Mouse (Mus musculus): ENCODE results near the gene Mink1. TPM values are rescaled to one million over a fixed set of nuclear protein-coding genes. Genes with fewer than 3 reads are reported as not detected.

The Mink1 gene
- total RNA-seq, 1 experiment from 2014 or later = 58.9 TPM

GRCm38 (mm10) chr11:70635601-70636000, 72.9 kb downstream of the Mink1 start:
- no peak for DNase-seq

GRCm38 (mm10) chr11:70637764-70638163, 75.1 kb downstream of the Mink1 start:
- no peak for DNase-seq

- no peak for DNase-seq
Observed at GRCm38 (mm10) chr11:70638293-70638692, 75.6 kb downstream of the Mink1 start.

- DNase-seq = no peak
Observed at GRCm38 (mm10) chr11:70638714-70639278, 76.1 kb downstream of the Mink1 start, which contains the start of gene Gp1ba. TSS of gene Gp1ba (plus strand) at chr11:70639122.

GRCm38 (mm10) chr11:70639976-70640375, 77.3 kb downstream of the Mink1 start:
- DNase-seq = no peak

GRCm38 (mm10) chr11:70641241-70641640, 78.6 kb downstream of the Mink1 start:
- no peak for DNase-seq

- DNase-seq = no peak
Observed at GRCm38 (mm10) chr11:70643051-70643450, 80.4 kb downstream of the Mink1 start.

GRCm38 (mm10) chr11:70644564-70645103, 82.0 kb downstream of the Mink1 start:
- no peak for DNase-seq

GRCm38 (mm10) chr11:70645461-70646258, 83.0 kb downstream of the Mink1 start:
- no peak for DNase-seq

- no peak for DNase-seq
Observed at GRCm38 (mm10) chr11:70646259-70646555, 83.5 kb downstream of the Mink1 start.

- DNase-seq = peak; percentile 93
Observed at GRCm38 (mm10) chr11:70646691-70647650, 84.3 kb downstream of the Mink1 start, which contains the start of the genes Rnf167 and Slc25a11. TSS of gene Rnf167 (plus strand) at chr11:70647235. TSS of gene Slc25a11 (minus strand) at chr11:70647479.

GRCm38 (mm10) chr11:70647716-70648420, 85.2 kb downstream of the Mink1 start:
- no peak for DNase-seq

- DNase-seq = no peak
Observed at GRCm38 (mm10) chr11:70648512-70648911, 85.8 kb downstream of the Mink1 start.

- DNase-seq = no peak
Observed at GRCm38 (mm10) chr11:70649185-70649734, 86.6 kb downstream of the Mink1 start.

GRCm38 (mm10) chr11:70650322-70651175, 87.9 kb downstream of the Mink1 start:
- DNase-seq = no peak

GRCm38 (mm10) chr11:70651391-70651790, 88.7 kb downstream of the Mink1 start:
- DNase-seq = peak; percentile 57

- DNase-seq = no peak
Observed at GRCm38 (mm10) chr11:70652029-70652883, 89.6 kb downstream of the Mink1 start.

- DNase-seq = no peak
Observed at GRCm38 (mm10) chr11:70652884-70653344, 90.2 kb downstream of the Mink1 start.

All from adrenal gland, postnatal 25 days (tissue).